Mouse (Mus musculus) cerebellum, adult 9-10 months (tissue): ENCODE measurements around the gene Olfr118.
"Not testable (repeated sequence)": the region's sequence is repeated elsewhere in the genome, so short reads cannot be mapped to it uniquely, and the experiment has no call there.

ENCODE experiments used
- DNase-seq: peaks from one replicate; pipeline ENCODE4 v3.0.0; 2022

Gene Olfr118

DNA sequence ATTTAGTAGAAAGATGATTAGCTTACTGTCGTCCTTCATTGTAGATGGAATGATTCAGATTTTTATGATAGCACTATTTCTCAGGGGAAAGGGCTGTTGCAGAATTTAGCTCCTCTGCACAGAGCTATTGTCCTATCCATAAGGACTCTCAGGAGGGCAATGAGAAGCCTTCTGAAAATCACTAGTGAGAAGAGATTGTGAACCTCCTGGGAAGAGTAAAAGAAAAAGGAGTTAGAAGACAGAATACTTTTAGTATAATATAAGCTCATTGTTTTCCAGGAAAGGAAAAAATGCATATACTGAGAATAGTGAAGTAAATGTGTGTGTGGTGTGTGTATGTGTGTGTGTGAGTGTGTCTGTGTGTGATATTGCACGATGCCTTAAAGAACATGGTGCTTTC is at the start of gene Olfr118:
TSS of gene Olfr118 (plus strand) at position 301 of the 400 bp plus-strand sequence.
- no peak for DNase-seq

- DNase-seq = no peak
Measured at GRCm38 (mm10) chr17:37627009-37627408, 39.8 kb upstream of the Olfr118 start, which contains the start of the genes Olfr115 and Olfr116. Gene Olfr115, minus strand, starts transcription at chr17:37627109. Gene Olfr116, minus strand, starts transcription at chr17:37627199.

- no peak for DNase-seq
Measured at GRCm38 (mm10) chr17:37663682-37664081, 3.1 kb upstream of the Olfr118 start, which contains the start of gene Olfr117. Gene Olfr117, minus strand, starts transcription at chr17:37663782.

GRCm38 (mm10) chr17:37696264-37696663 is 29.5 kb downstream of the Olfr118 start, which contains the start of gene Olfr119:
Gene Olfr119, plus strand, starts transcription at chr17:37696564.
- not testable (repeated sequence) for DNase-seq

GRCm38 (mm10) chr17:37721508-37721907 is 54.7 kb downstream of the Olfr118 start, which contains the start of gene Olfr120:
Gene Olfr120, plus strand, starts transcription at chr17:37721808.
- DNase-seq = no peak
